Mouse (Mus musculus): Measurements from ENCODE around the gene Nav2. TPM values are rescaled to one million over a fixed set of nuclear protein-coding genes. Genes with fewer than 3 reads are reported as not detected.

Gene Nav2
- polyA plus RNA-seq, 1 experiment from 2014 or later = 5.8 TPM

DNA sequence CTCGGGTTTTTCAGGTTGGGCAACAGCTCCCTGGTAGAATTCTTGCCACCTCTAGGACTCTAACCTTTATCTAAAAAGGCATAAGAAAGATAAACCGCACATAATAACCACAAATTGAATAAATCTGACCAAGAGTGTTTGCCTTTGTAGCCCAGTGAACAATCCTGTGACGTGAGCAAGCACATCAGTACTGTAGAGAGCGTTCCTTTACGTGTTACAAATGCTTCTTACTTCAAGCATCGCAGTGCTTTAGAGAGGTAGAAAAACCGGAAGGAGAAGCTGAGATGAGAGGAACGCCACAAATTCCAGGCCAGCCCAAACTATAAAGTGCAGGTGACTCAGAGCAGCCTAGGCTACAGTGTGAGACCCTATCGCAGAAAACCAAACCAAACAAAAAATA lies 503.3 kb downstream of the Nav2 start:
- TF ChIP-seq CTCF (IDR thresholded peaks at IDR 0.05; ENCODE audit: low read depth) = no peak
- H3K27me3 ChIP-seq (replicated peaks; ENCODE audit: control insufficient read depth, insufficient read depth, low read length) = no peaks in the 10 kb centered on the region
- no peak overlapping the region for H3K4me2 ChIP-seq (replicated peaks; ENCODE audit: low read depth)
- H3K4me1 ChIP-seq (replicated peaks; ENCODE audit: control insufficient read depth, insufficient read depth, low read length) = no peaks in the 10 kb centered on the region
- no peak overlapping the region for H3K27ac ChIP-seq (ENCODE audit: low read depth, low read length)
- 89% methylated on average over 9 of the region's 9 CpGs for WGBS
- peaks cover 59% of the 10 kb centered on the region for H3K36me3 ChIP-seq (ENCODE audit: control insufficient read depth, insufficient read depth)
- no peak for ATAC-seq
- H3K9me3 ChIP-seq (ENCODE audit: control insufficient read depth) = no peaks in the 10 kb centered on the region
- no peak overlapping the region for H3K4me3 ChIP-seq (ENCODE audit: low read depth, low read length)
- H3K9ac ChIP-seq (ENCODE audit: low read depth, low read length) = no peak overlapping the region

- Histone ChIP-seq H3K4me1 (replicated peaks; ENCODE audit: control insufficient read depth, insufficient read depth, low read length) (no peaks in the 10 kb centered on the region), H3K4me2 (replicated peaks; ENCODE audit: low read depth) (no peak overlapping the region), H3K36me3 (ENCODE audit: control insufficient read depth, insufficient read depth) (peaks cover 47% of the 10 kb centered on the region), H3K27me3 (replicated peaks; ENCODE audit: control insufficient read depth, insufficient read depth, low read length) (no peaks in the 10 kb centered on the region), H3K9me3 (ENCODE audit: control insufficient read depth) (no peaks in the 10 kb centered on the region), H3K4me3 (ENCODE audit: low read depth, low read length) (no peak overlapping the region), H3K27ac (ENCODE audit: low read depth, low read length) (no peak overlapping the region), H3K9ac (ENCODE audit: low read depth, low read length) (no peak overlapping the region)
- WGBS = 85% methylated on average over 7 of the region's 7 CpGs
- ATAC-seq = no peak
- no peak for TF ChIP-seq CTCF (IDR thresholded peaks at IDR 0.05; ENCODE audit: low read depth)
Observed at GRCm38 (mm10) chr7:49415131-49415530, 506.6 kb downstream of the Nav2 start.

- ATAC-seq = no peak
- no peak for TF ChIP-seq CTCF (IDR thresholded peaks at IDR 0.05; ENCODE audit: low read depth)
- Histone ChIP-seq H3K9ac (ENCODE audit: low read depth, low read length) (no peak overlapping the region), H3K4me1 (replicated peaks; ENCODE audit: control insufficient read depth, insufficient read depth, low read length) (no peaks in the 10 kb centered on the region), H3K9me3 (ENCODE audit: control insufficient read depth) (no peaks in the 10 kb centered on the region), H3K36me3 (ENCODE audit: control insufficient read depth, insufficient read depth) (peaks cover 50% of the 10 kb centered on the region), H3K4me2 (replicated peaks; ENCODE audit: low read depth) (no peak overlapping the region), H3K27me3 (replicated peaks; ENCODE audit: control insufficient read depth, insufficient read depth, low read length) (no peaks in the 10 kb centered on the region), H3K4me3 (ENCODE audit: low read depth, low read length) (no peak overlapping the region), H3K27ac (ENCODE audit: low read depth, low read length) (no peak overlapping the region)
- WGBS = 93% methylated on average over 12 of the region's 12 CpGs
Observed at GRCm38 (mm10) chr7:49415716-49416115, 507.2 kb downstream of the Nav2 start.

DNA sequence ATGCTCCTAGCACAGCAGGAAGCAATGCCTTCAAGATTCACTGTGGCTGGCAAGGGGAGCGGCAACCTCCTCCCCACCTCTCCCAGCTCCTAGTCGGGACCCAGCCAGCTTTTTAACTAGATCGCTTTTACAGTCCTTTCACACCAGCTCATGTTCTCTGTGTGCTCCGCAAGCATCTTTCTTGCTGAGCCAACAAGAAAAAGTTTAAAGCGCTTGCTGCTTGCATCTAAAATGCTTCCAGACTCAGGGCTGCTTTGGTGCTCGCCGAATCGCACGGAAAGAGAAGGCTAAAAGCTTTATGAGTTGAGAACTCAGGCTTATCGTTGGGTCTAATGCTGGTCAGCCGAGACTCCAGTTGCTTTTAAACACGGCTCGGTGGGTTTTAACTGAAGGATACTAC lies 510.3 kb downstream of the Nav2 start:
- ATAC-seq = no peak
- Histone ChIP-seq H3K4me3 (ENCODE audit: low read depth, low read length) (no peak overlapping the region), H3K4me1 (replicated peaks; ENCODE audit: control insufficient read depth, insufficient read depth, low read length) (no peaks in the 10 kb centered on the region), H3K27me3 (replicated peaks; ENCODE audit: control insufficient read depth, insufficient read depth, low read length) (no peaks in the 10 kb centered on the region), H3K9ac (ENCODE audit: low read depth, low read length) (no peak overlapping the region), H3K27ac (ENCODE audit: low read depth, low read length) (no peak overlapping the region), H3K36me3 (ENCODE audit: control insufficient read depth, insufficient read depth) (peaks cover 46% of the 10 kb centered on the region), H3K9me3 (ENCODE audit: control insufficient read depth) (no peaks in the 10 kb centered on the region), H3K4me2 (replicated peaks; ENCODE audit: low read depth) (no peak overlapping the region)
- TF ChIP-seq CTCF (IDR thresholded peaks at IDR 0.05; ENCODE audit: low read depth) = no peak
- WGBS = 91% methylated on average over 13 of the region's 13 CpGs

DNA sequence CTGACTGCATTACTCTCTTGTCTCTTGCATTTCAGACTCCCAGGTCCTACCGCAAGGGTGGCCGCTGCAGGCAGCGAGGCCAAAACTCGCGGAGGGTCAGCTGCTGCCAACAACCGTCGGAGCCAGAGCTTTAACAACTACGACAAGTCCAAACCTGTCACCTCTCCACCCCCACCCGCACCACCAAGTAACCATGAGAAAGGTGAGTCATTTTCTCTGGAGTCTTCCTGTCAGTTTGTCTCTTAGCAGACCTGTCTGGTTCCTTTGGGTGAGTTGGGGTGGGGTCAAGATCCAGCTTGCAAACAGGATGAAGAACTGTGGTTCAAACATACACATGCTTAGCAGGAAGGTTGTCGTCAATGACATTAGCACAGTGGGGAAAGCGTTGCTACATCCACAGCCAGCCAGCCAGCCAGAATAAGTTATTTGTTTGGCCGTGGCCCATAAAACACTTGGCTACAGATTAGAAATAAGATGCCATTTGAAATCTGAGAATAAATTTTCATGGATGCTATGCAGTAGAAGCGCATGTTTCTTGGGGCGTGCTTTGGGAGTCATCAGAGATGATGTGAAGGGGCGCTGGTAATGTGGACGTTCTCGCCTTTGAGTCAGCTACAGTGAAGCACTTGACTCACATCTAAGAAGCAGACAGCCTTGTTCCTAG lies 511.8 kb downstream of the Nav2 start:
- ATAC-seq = no peak
- Histone ChIP-seq H3K36me3 (ENCODE audit: control insufficient read depth, insufficient read depth) (peaks cover 33% of the 10 kb centered on the region), H3K4me1 (replicated peaks; ENCODE audit: control insufficient read depth, insufficient read depth, low read length) (no peaks in the 10 kb centered on the region), H3K27me3 (replicated peaks; ENCODE audit: control insufficient read depth, insufficient read depth, low read length) (no peaks in the 10 kb centered on the region), H3K27ac (ENCODE audit: low read depth, low read length) (no peak overlapping the region), H3K9ac (ENCODE audit: low read depth, low read length) (no peak overlapping the region), H3K4me2 (replicated peaks; ENCODE audit: low read depth) (no peak overlapping the region), H3K9me3 (ENCODE audit: control insufficient read depth) (no peaks in the 10 kb centered on the region), H3K4me3 (ENCODE audit: low read depth, low read length) (no peak overlapping the region)
- no peak for TF ChIP-seq CTCF (IDR thresholded peaks at IDR 0.05; ENCODE audit: low read depth)
- 84% methylated on average over 17 of the region's 17 CpGs for WGBS

DNA sequence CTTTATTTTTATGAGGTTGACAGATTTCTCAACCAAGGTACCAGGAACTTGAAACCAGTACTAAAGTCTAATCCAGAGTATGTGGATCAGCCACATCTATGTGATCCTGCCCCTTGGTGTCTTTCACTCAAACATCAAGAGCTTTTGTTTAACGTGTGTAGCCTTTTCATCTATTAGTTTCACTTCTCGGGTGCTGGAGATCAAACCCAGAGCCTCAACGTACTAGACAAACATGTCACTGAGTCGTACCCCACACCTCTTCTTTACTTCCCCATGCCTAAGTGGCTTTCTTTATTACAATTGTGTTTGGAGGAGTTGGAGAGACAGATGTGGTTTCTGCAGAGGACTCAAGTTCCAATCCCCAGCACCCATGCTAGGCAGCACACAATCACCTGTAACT lies 512.7 kb downstream of the Nav2 start:
- Histone ChIP-seq H3K36me3 (ENCODE audit: control insufficient read depth, insufficient read depth) (peaks cover 27% of the 10 kb centered on the region), H3K9ac (ENCODE audit: low read depth, low read length) (no peak overlapping the region), H3K4me1 (replicated peaks; ENCODE audit: control insufficient read depth, insufficient read depth, low read length) (no peaks in the 10 kb centered on the region), H3K4me2 (replicated peaks; ENCODE audit: low read depth) (no peak overlapping the region), H3K9me3 (ENCODE audit: control insufficient read depth) (no peaks in the 10 kb centered on the region), H3K27me3 (replicated peaks; ENCODE audit: control insufficient read depth, insufficient read depth, low read length) (no peaks in the 10 kb centered on the region), H3K4me3 (ENCODE audit: low read depth, low read length) (no peak overlapping the region), H3K27ac (ENCODE audit: low read depth, low read length) (no peak overlapping the region)
- no peak for ATAC-seq
- TF ChIP-seq CTCF (IDR thresholded peaks at IDR 0.05; ENCODE audit: low read depth) = no peak
- WGBS = 63% methylated on average over 4 of the region's 4 CpGs

Measured in intestine, postnatal 0 days (tissue).